Mouse (Mus musculus) left cerebral cortex, adult 9 months (tissue): ENCODE data around the gene Ifitm1.

Experiments
- DNase-seq, 2 experiments: peaks; one replicate each; pipeline ENCODE4 v3.0.0; 2022; ENCODE audit warnings: low spot score in 2 of 2

Gene Ifitm1

GRCm38 (mm10) chr7:140966921-140967320 is at the start of gene Ifitm1:
Gene Ifitm1 (plus strand): TSS chr7:140967221.
- DNase-seq: no peak

GRCm38 (mm10) chr7:140919911-140920310 is 47.1 kb upstream of the Ifitm1 start:
- no peak for DNase-seq

GRCm38 (mm10) chr7:140920418-140921029 is 46.5 kb upstream of the Ifitm1 start, which contains the start of gene Nlrp6:
Gene Nlrp6 (plus strand): TSS chr7:140920902.
- DNase-seq: no peak

GRCm38 (mm10) chr7:140921225-140921975 is 45.6 kb upstream of the Ifitm1 start:
- DNase-seq: no peak

- DNase-seq: no peak
Measured at GRCm38 (mm10) chr7:140922398-140923069, 44.5 kb upstream of the Ifitm1 start.

GRCm38 (mm10) chr7:140923070-140923775 is 43.8 kb upstream of the Ifitm1 start:
- DNase-seq: no peak

- DNase-seq: no peak
Measured at GRCm38 (mm10) chr7:140927181-140927580, 39.8 kb upstream of the Ifitm1 start.

- no peak for DNase-seq
Measured at GRCm38 (mm10) chr7:140938436-140938835, 28.6 kb upstream of the Ifitm1 start.

GRCm38 (mm10) chr7:140938896-140939295 is 28.1 kb upstream of the Ifitm1 start:
- no peak for DNase-seq

GRCm38 (mm10) chr7:140939669-140940171 is 27.3 kb upstream of the Ifitm1 start:
- no peak for DNase-seq

- DNase-seq: peak in 1 of 2 experiments; percentile 61
Measured at GRCm38 (mm10) chr7:140941222-140942051, 25.6 kb upstream of the Ifitm1 start, which contains the start of gene Pgghg. Gene Pgghg (plus strand): TSS chr7:140941391.

GRCm38 (mm10) chr7:140942341-140942740 is 24.7 kb upstream of the Ifitm1 start:
- no peak for DNase-seq

GRCm38 (mm10) chr7:140942811-140943210 is 24.2 kb upstream of the Ifitm1 start:
- DNase-seq: no peak

GRCm38 (mm10) chr7:140943356-140943755 is 23.7 kb upstream of the Ifitm1 start:
- no peak for DNase-seq

GRCm38 (mm10) chr7:140944236-140944635 is 22.8 kb upstream of the Ifitm1 start:
- DNase-seq: no peak

GRCm38 (mm10) chr7:140945247-140945646 is 21.8 kb upstream of the Ifitm1 start:
- DNase-seq: no peak

- DNase-seq: no peak
Measured at GRCm38 (mm10) chr7:140946311-140946710, 20.7 kb upstream of the Ifitm1 start.

GRCm38 (mm10) chr7:140946980-140947379 is 20.0 kb upstream of the Ifitm1 start:
- no peak for DNase-seq

- DNase-seq: no peak
Measured at GRCm38 (mm10) chr7:140948161-140948560, 18.9 kb upstream of the Ifitm1 start.

GRCm38 (mm10) chr7:140949255-140949654 is 17.8 kb upstream of the Ifitm1 start:
- DNase-seq: no peak
